Mouse (Mus musculus): ENCODE measurements around the gene Abcb9. TPM values are rescaled to one million over a fixed set of nuclear protein-coding genes. Genes with fewer than 3 reads are reported as not detected.

Abcb9 gene
- total and polyA plus RNA-seq, 3 experiments: 0.60 to 0.75 (median 0.62) TPM

DNA sequence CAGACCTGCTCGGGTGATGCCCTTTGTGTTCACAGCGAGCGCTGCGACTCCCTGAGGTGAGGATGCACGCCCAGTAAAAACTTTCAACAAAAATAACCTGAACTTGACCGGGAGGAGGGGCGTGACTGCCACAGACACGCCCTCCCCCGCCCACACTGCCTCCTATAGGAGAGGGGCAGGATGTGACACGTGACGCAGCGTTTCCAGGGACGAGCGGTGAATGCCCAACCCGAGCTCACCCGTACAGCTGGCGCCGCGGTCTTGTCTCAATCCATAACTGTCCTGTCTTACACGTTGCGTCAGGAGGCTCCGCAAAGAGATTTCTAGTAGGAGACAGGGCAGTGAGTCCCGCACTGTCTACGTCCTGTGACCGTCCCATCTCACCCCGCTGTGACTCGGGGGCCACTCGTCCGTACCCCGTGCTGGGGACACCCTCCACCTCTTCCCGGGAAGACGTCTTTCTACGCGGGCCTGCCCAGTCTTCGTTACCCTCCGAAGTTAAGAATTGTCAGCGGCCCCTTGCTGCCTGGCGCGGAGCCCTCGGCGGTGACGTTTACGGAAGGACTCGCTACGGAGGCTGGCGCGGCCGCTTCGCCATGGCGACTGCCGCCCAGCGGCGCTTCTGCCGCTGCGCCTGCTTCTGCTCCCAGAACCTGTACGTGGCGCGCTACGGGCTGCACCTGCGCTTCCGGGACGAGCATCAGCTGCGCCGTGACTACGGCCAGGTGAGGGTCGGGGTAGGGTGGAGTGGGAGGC is 16.3 kb upstream of the Abcb9 start, which contains the start of gene Ogfod2:
Gene Ogfod2, plus strand, starts transcription at position 556 of the 756 bp plus-strand sequence.
- Histone ChIP-seq H3K4me3 (ENCODE audit: low read depth, low read length) (peak within 1 kb of the TSS; percentile 91), H3K9me3 (replicated peaks) (peaks cover 4% of the 10 kb centered on the region; the same call in 1 of the 2 replicates), H3K36me3 (replicated peaks) (peaks cover 32% of the 10 kb centered on the region), H3K27me3 (ENCODE audit: insufficient read depth, low read length) (no peaks in the 10 kb centered on the region), H3K4me1 (ENCODE audit: insufficient read depth, low read depth, low read length) (peaks cover 48% of the 10 kb centered on the region)
- DNase-seq (ENCODE audit: low spot score): peak; percentile 99
- peak; percentile 87 for ATAC-seq (ENCODE audit: extremely low read depth, insufficient number of reproducible peaks, low FRiP score, poor library complexity, severe bottlenecking)
- no peak for TF ChIP-seq CTCF (IDR thresholded peaks at IDR 0.05; ENCODE audit: low read depth, low read length)
- TF ChIP-seq GATA1 (IDR thresholded peaks at IDR 0.05; ENCODE audit: borderline replicate concordance, low read length): no peak
- TF ChIP-seq TAL1 (conservative IDR thresholded peaks at IDR 0.05; ENCODE audit: low read depth, low read length): no peak
- TF ChIP-seq POLR2AphosphoS5 (IDR thresholded peaks at IDR 0.05; ENCODE audit: insufficient replicate concordance, low read depth, low read length): no peak
- TF ChIP-seq GATA2 (IDR thresholded peaks at IDR 0.05; ENCODE audit: borderline replicate concordance, low read depth, low read length): no peak

DNA sequence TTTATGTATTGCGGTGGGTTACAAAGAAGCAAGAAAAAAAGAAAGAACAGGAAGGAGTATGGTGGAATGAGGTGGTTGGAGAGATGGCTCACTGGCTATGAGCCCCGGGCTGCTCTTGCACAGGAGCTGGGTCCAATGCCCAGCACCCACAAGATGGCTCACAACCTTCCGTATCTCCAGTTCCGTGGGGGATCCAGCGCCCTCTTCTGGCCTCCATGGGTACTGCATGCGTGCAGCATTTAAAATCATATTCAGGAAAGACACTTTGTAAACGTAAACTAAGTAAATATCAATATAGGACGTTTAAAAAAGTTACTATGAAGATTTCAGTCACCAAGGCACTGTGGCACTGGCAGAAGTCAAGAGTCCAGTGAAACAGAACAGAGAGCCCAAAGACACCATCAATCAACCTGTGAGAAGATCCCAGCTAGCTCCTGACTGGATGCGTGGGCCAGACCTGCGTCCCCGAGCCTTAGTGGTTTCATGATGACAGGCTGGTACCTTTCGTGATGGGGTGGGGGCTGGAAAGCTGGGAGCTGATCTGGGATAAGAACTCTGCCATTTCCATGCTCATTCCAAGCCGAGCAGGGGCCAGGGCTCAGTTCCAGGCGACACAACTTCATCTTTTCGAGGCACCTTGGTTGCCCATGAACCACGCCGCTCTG is 15.6 kb upstream of the Abcb9 start:
- no peak for TF ChIP-seq GATA1 (IDR thresholded peaks at IDR 0.05; ENCODE audit: borderline replicate concordance, low read length)
- TF ChIP-seq CTCF (IDR thresholded peaks at IDR 0.05; ENCODE audit: low read depth, low read length): peak; percentile 92
- Histone ChIP-seq H3K4me3 (ENCODE audit: low read depth, low read length) (peak overlapping the region; percentile 91), H3K9me3 (replicated peaks) (peaks cover 4% of the 10 kb centered on the region; the same call in 1 of the 2 replicates), H3K4me1 (ENCODE audit: insufficient read depth, low read depth, low read length) (peaks cover 42% of the 10 kb centered on the region), H3K27me3 (ENCODE audit: insufficient read depth, low read length) (no peaks in the 10 kb centered on the region), H3K36me3 (replicated peaks) (peaks cover 26% of the 10 kb centered on the region)
- ATAC-seq (ENCODE audit: extremely low read depth, insufficient number of reproducible peaks, low FRiP score, poor library complexity, severe bottlenecking): no peak
- no peak for DNase-seq (ENCODE audit: low spot score)

DNA sequence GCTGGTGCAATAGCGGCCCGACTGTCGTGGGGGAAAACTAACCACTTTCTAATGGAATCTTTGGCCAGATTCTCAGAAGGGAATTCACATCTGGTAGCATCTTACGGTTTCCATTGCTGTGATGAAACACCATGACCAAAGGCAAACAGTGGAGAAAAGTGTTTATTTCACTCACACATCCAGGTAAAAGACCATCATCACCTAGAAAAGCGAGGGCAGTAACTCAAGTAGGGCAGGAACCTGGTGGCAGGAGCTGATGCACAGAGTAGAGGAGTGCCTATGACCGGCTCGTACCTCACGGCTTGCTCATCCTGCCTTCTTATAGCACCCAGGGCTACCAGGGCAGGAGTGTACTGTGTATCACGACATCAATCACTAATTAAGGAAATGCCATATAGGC is 8.0 kb upstream of the Abcb9 start:
- no peak for DNase-seq (ENCODE audit: low spot score)
- H3K4me1 ChIP-seq (ENCODE audit: insufficient read depth, low read depth, low read length): no peaks in the 10 kb centered on the region
- no peak overlapping the region for H3K4me3 ChIP-seq (ENCODE audit: low read depth, low read length)
- no peaks in the 10 kb centered on the region for H3K36me3 ChIP-seq (replicated peaks)
- TF ChIP-seq TAL1 (conservative IDR thresholded peaks at IDR 0.05; ENCODE audit: low read depth, low read length) (no peak), CTCF (IDR thresholded peaks at IDR 0.05; ENCODE audit: low read depth, low read length) (no peak), GATA1 (IDR thresholded peaks at IDR 0.05; ENCODE audit: borderline replicate concordance, low read length) (no peak), POLR2AphosphoS5 (IDR thresholded peaks at IDR 0.05; ENCODE audit: insufficient replicate concordance, low read depth, low read length) (no peak), GATA2 (IDR thresholded peaks at IDR 0.05; ENCODE audit: borderline replicate concordance, low read depth, low read length) (no peak)
- peaks cover 9% of the 10 kb centered on the region for H3K27me3 ChIP-seq (ENCODE audit: insufficient read depth, low read length)
- no peaks in the 10 kb centered on the region; the same call in 1 of the 2 replicates for H3K9me3 ChIP-seq (replicated peaks)
- no peak for ATAC-seq (ENCODE audit: extremely low read depth, insufficient number of reproducible peaks, low FRiP score, poor library complexity, severe bottlenecking)

DNA sequence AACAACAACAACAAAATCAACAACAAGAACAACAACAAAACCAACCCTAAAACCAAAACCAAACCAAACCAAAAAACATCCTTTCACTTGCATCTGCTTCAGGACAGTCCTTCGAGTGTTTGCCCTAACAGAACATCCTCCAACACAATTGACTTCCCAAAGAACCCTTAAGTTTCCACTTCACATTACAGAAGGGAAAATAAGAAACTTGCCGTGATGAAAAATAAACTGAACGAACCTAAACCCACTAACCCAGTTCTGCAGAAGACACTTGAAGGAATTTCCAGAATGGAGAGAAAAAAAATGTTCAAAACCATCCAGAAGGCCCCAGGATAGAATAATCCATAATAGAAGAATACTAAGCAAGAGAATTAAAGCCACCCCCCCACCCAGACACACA is 7.4 kb upstream of the Abcb9 start:
- Histone ChIP-seq H3K27me3 (ENCODE audit: insufficient read depth, low read length) (peaks cover 11% of the 10 kb centered on the region), H3K4me1 (ENCODE audit: insufficient read depth, low read depth, low read length) (no peaks in the 10 kb centered on the region), H3K36me3 (replicated peaks) (no peaks in the 10 kb centered on the region), H3K9me3 (replicated peaks) (no peaks in the 10 kb centered on the region; the same call in 1 of the 2 replicates), H3K4me3 (ENCODE audit: low read depth, low read length) (no peak overlapping the region)
- no peak for TF ChIP-seq TAL1 (conservative IDR thresholded peaks at IDR 0.05; ENCODE audit: low read depth, low read length)
- TF ChIP-seq GATA1 (IDR thresholded peaks at IDR 0.05; ENCODE audit: borderline replicate concordance, low read length): no peak
- no peak for TF ChIP-seq CTCF (IDR thresholded peaks at IDR 0.05; ENCODE audit: low read depth, low read length)
- no peak for TF ChIP-seq POLR2AphosphoS5 (IDR thresholded peaks at IDR 0.05; ENCODE audit: insufficient replicate concordance, low read depth, low read length)
- TF ChIP-seq GATA2 (IDR thresholded peaks at IDR 0.05; ENCODE audit: borderline replicate concordance, low read depth, low read length): no peak
- ATAC-seq (ENCODE audit: extremely low read depth, insufficient number of reproducible peaks, low FRiP score, poor library complexity, severe bottlenecking) (no peak), DNase-seq (ENCODE audit: low spot score) (no peak)

DNA sequence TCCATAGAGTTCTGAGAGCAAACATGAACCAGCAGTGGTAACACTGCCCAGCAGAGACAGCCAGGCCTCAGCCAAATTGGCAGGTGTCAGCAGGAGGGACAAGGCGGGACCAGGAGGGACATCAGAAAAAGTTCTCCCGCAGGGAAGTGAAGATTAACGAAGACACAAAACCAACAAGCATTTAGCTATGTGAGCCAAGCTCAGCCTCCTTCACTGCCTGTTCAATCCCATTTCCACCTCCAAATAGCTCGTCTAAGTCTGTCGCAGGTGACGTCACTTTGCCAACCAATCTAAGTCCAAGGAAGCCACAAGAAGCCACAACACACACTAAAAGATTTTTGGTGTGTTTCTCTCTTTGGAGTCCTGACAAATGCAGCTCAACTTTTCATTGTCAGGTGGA is 6.7 kb upstream of the Abcb9 start:
- no peaks in the 10 kb centered on the region; the same call in 1 of the 2 replicates for H3K9me3 ChIP-seq (replicated peaks)
- H3K36me3 ChIP-seq (replicated peaks): no peaks in the 10 kb centered on the region
- H3K27me3 ChIP-seq (ENCODE audit: insufficient read depth, low read length): peaks cover 12% of the 10 kb centered on the region
- no peak for DNase-seq (ENCODE audit: low spot score)
- H3K4me3 ChIP-seq (ENCODE audit: low read depth, low read length): no peak overlapping the region
- H3K4me1 ChIP-seq (ENCODE audit: insufficient read depth, low read depth, low read length): no peaks in the 10 kb centered on the region
- no peak for TF ChIP-seq TAL1 (conservative IDR thresholded peaks at IDR 0.05; ENCODE audit: low read depth, low read length)
- TF ChIP-seq CTCF (IDR thresholded peaks at IDR 0.05; ENCODE audit: low read depth, low read length): no peak
- TF ChIP-seq GATA1 (IDR thresholded peaks at IDR 0.05; ENCODE audit: borderline replicate concordance, low read length): no peak
- TF ChIP-seq GATA2 (IDR thresholded peaks at IDR 0.05; ENCODE audit: borderline replicate concordance, low read depth, low read length): no peak
- no peak for TF ChIP-seq POLR2AphosphoS5 (IDR thresholded peaks at IDR 0.05; ENCODE audit: insufficient replicate concordance, low read depth, low read length)
- no peak for ATAC-seq (ENCODE audit: extremely low read depth, insufficient number of reproducible peaks, low FRiP score, poor library complexity, severe bottlenecking)

All from G1E (cell line).